ENCODE assay signal across 8 mouse cellular contexts in the genomic region with DNA sequence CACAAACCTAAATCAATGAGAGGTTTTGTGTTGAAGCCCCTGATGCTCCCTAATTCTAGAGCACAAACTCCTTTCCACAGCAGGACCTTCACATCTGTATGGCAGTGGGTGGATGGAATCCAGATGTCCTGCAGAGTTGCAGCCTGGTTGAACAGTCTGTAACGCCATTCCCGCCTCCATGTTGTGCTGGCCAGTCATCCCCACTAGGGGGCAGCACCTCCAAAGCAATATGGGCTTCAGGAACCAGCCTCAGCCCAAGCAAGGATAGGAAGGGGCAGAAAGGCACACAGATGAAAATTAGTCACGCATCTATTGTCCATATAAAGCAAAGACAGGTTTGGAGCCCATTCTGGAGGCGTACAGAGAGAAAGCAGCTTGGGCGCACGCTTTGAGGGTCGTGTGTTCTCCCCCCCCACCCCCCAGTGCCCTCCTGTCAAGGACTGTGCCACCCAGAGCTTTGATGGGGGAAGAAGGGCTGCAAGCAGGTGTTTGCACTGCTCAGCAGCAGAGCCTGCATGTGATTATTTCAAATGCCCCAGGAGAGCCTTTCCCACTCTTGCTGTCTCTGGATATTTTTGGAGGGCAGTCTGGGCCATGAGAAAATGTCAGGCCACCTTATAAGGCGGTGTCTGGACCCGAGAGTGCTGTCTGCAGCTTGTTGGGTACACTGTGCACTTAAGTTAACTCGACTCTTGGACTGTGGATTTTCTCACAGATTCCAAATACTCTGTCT. TPM values are rescaled to one million over a fixed set of nuclear protein-coding genes. Genes with fewer than 3 reads are reported as not detected.
DNase-seq lines count a peak whose midpoint lies in the region; ATAC-seq lines count a peak whose summit lies in the region.

No protein-coding gene starts in this region.

- peaks cover 53% of the 10 kb centered on the region for H3K4me1 ChIP-seq in embryonic facial prominence, embryonic 12.5 days
- H3K4me1 ChIP-seq in limb, embryonic 13.5 days, result peaks cover 54% of the 10 kb centered on the region

- no peak overlapping the region for H3K4me3 ChIP-seq in embryonic facial prominence, embryonic 12.5 days
- no peak overlapping the region for H3K4me3 ChIP-seq in limb, embryonic 13.5 days

- no peak overlapping the region for H3K4me2 ChIP-seq in embryonic facial prominence, embryonic 12.5 days (replicated peaks)
- peak overlapping the region; percentile 32 for H3K4me2 ChIP-seq in limb, embryonic 13.5 days (replicated peaks)

- H3K27me3 ChIP-seq in embryonic facial prominence, embryonic 12.5 days, result no peaks in the 10 kb centered on the region
- no peaks in the 10 kb centered on the region for H3K27me3 ChIP-seq in limb, embryonic 13.5 days
- no peaks in the 10 kb centered on the region for H3K27me3 ChIP-seq in splenic B cell, adult 2 months (ENCODE audit: control insufficient read depth, insufficient read depth, low read length, poor library complexity, severe bottlenecking)

- H3K9ac ChIP-seq in embryonic facial prominence, embryonic 12.5 days, result no peak overlapping the region
- no peak overlapping the region for H3K9ac ChIP-seq in limb, embryonic 13.5 days

- H3K36me3 ChIP-seq in embryonic facial prominence, embryonic 12.5 days, result no peaks in the 10 kb centered on the region
- no peaks in the 10 kb centered on the region for H3K36me3 ChIP-seq in limb, embryonic 13.5 days
- H3K36me3 ChIP-seq in splenic B cell, adult 2 months (ENCODE audit: control insufficient read depth, insufficient read depth, low read length, poor library complexity, severe bottlenecking), result no peaks in the 10 kb centered on the region; the same call in 1 of the 2 replicates

- peak; percentile 45 for DNase-seq in 3134 (ENCODE audit: extremely low read depth, insufficient read length, low spot score)
- peak; percentile 89 for DNase-seq in adrenal gland, postnatal 25 days
- peak; percentile 83 for DNase-seq in heart, adult 8-10 months (ENCODE audit: low spot score)
- peak; percentile 80 for DNase-seq in kidney, adult 9 months
- DNase-seq in naive thymus-derived CD4-positive, alpha-beta T cell, adult 2 months (ENCODE audit: low read depth), result peak; percentile 61
- DNase-seq in splenic B cell, adult 2 months (ENCODE audit: low read depth, low spot score), result peak; percentile 69

- WGBS in embryonic facial prominence, embryonic 12.5 days, result 24% methylated on average over 10 of the region's 10 CpGs
- WGBS in limb, embryonic 13.5 days, result 28% methylated on average over 10 of the region's 10 CpGs

- peak; percentile 71 for ATAC-seq in embryonic facial prominence, embryonic 12.5 days (ENCODE audit: insufficient number of reproducible peaks, insufficient read depth, low FRiP score, low TSS enrichment)
- peak; percentile 80 for ATAC-seq in limb, embryonic 13.5 days (ENCODE audit: low FRiP score, low read depth)

- peak overlapping the region; percentile 19; the same call in 1 of the 2 replicates for H3K27ac ChIP-seq in embryonic facial prominence, embryonic 12.5 days
- H3K27ac ChIP-seq in limb, embryonic 13.5 days, result 0 out of 2 replicates have a peak overlapping the region, but pooled peaks have one; percentile 3

- no peaks in the 10 kb centered on the region for H3K9me3 ChIP-seq in embryonic facial prominence, embryonic 12.5 days
- no peaks in the 10 kb centered on the region for H3K9me3 ChIP-seq in limb, embryonic 13.5 days

RNA-seq across cellular contexts. Expression of a gene that starts 44.1 kb away (rescaled TPM):
- 4.6 and 7.2 TPM in 2 replicates for total RNA-seq in adrenal gland, postnatal 25 days (2021)
- 2.1 and 2.6 TPM in 2 replicates for polyA plus RNA-seq in embryonic facial prominence, embryonic 12.5 days (2016; fragmentation: Nextera tagmentation; extraction: Ambion mirVana)
- total RNA-seq in heart, adult 8-10 months (2022), result 10 to 100 TPM; 51.4 to 56.2 (median 54.6) TPM
- 2.3 and 2.6 TPM in 2 replicates for polyA plus RNA-seq in limb, embryonic 13.5 days (2015; fragmentation: Nextera tagmentation; extraction: Ambion mirVana)
